Mouse (Mus musculus): ENCODE results near the gene Megf8.

GRCm38 (mm10) chr7:25358721-25359206 is 41.8 kb downstream of the Megf8 start:
- TF ChIP-seq POLR2A (IDR thresholded peaks at IDR 0.05; ENCODE audit: insufficient read depth, low read depth, low read length) (no peak), CTCF (IDR thresholded peaks at IDR 0.05) (no peak), EP300 (IDR thresholded peaks at IDR 0.05; ENCODE audit: insufficient read depth, low read depth, low read length) (no peak)

Measured in heart, adult 2 months (tissue).